Mouse (Mus musculus) forebrain, embryonic 10.5 days (tissue): Measurements from ENCODE around the gene Cfd. TPM values are rescaled to one million over a fixed set of nuclear protein-coding genes. Genes with fewer than 3 reads are reported as not detected.
A peak's percentile ranks its signal among the peaks of the same experiment; 100 is the strongest.

ENCODE experiments used
- DNase-seq: peaks from one replicate; pipeline ENCODE4 v3.0.0-alpha.2; 2017; ENCODE audit warnings: low spot score; ENCODE audit errors: extremely low spot score
- H3K27ac ChIP-seq: fragments of 300-500 bp; sonication (generic); 2 replicates; pipeline ENCODE4 v1.5.1; 2016; ENCODE audit warnings: mild to moderate bottlenecking
- H3K27me3 ChIP-seq: fragments of 300-500 bp; sonication (generic); 2 replicates; pipeline ENCODE4 v1.6.1; 2016; ENCODE audit warnings: mild to moderate bottlenecking; ENCODE audit not compliant: poor library complexity, severe bottlenecking
- H3K36me3 ChIP-seq: fragments of 300-500 bp; sonication (generic); replicated peaks from 2 replicates; pipeline ENCODE4 v1.6.1; 2016; ENCODE audit warnings: mild to moderate bottlenecking, moderate library complexity
- H3K4me1 ChIP-seq: fragments of 300-500 bp; sonication (generic); 2 replicates; pipeline ENCODE4 v1.6.1; 2016
- H3K4me3 ChIP-seq: fragments of 300-500 bp; sonication (generic); 2 replicates; pipeline ENCODE4 v1.5.1; 2016; ENCODE audit warnings: mild to moderate bottlenecking, moderate library complexity
- H3K9me3 ChIP-seq: fragments of 300-500 bp; sonication (generic); 2 replicates; pipeline ENCODE4 v1.6.1; 2016; ENCODE audit warnings: mild to moderate bottlenecking, moderate library complexity
- WGBS: fragments of 180-500 bp; shearing (Covaris S2); methylation state at CpG from one replicate; pipeline ENCODE4 v1.1.7; 2016; 5-methylcytosine and 5-hydroxymethylcytosine counted together
- microRNA-seq: library from miRNA; unstranded; fragments of <30 nt; microRNA quantifications from one replicate; pipeline ENCODE4, GENCODE M21; 2017
- polyA plus RNA-seq: library from polyadenylated mRNA; unstranded; fragments of >200 nt; fragmentation: Nextera tagmentation; extraction: Ambion mirVana; gene quantifications from 2 replicates; pipeline ENCODE4 v1.2.1, GENCODE M21; 2016

Cfd gene
- polyA plus RNA-seq, 1 experiment from 2014 or later: not detected

- no peaks in the 10 kb centered on the region for H3K9me3 ChIP-seq
- H3K27ac ChIP-seq: peak overlapping the region; percentile 27; the same call in 1 of the 2 replicates
- DNase-seq: no peak
- no peaks in the 10 kb centered on the region for H3K27me3 ChIP-seq
- peaks cover 68% of the 10 kb centered on the region for H3K4me1 ChIP-seq
- 90% methylated on average over 27 of the region's 27 CpGs for WGBS
- H3K4me3 ChIP-seq: no peak overlapping the region
- peaks cover 89% of the 10 kb centered on the region for H3K36me3 ChIP-seq
Observed at GRCm38 (mm10) chr10:79936911-79937441, 46.3 kb downstream of the Cfd start.

- Histone ChIP-seq H3K27ac (peak overlapping the region; percentile 6; the same call in 1 of the 2 replicates), H3K4me1 (peaks cover 59% of the 10 kb centered on the region), H3K9me3 (no peaks in the 10 kb centered on the region), H3K4me3 (peak overlapping the region; percentile 16; the same call in 1 of the 2 replicates), H3K27me3 (no peaks in the 10 kb centered on the region), H3K36me3 (peaks cover 84% of the 10 kb centered on the region)
- WGBS: 60% methylated on average over 11 of the region's 11 CpGs
- DNase-seq: no peak
Observed at GRCm38 (mm10) chr10:79937775-79938526, 47.3 kb downstream of the Cfd start.

GRCm38 (mm10) chr10:79940749-79941148 is 50.1 kb downstream of the Cfd start:
- Histone ChIP-seq H3K4me3 (no peak overlapping the region), H3K27ac (no peak overlapping the region), H3K27me3 (no peaks in the 10 kb centered on the region), H3K4me1 (peaks cover 69% of the 10 kb centered on the region), H3K36me3 (peaks cover 62% of the 10 kb centered on the region), H3K9me3 (no peaks in the 10 kb centered on the region)
- no peak for DNase-seq
- 73% methylated on average over 7 of the region's 7 CpGs for WGBS

Small RNA genes lying within 50 kb of the gene (microRNA-seq; reads per million reads assigned to microRNA genes)
- not detected for gene Mir6910

Other genes starting within 250 kb of the Cfd start
- not detected in 2 replicates for gene Odf3l2, start 245.1 kb upstream of the Cfd start, polyA plus RNA-seq
- gene Madcam1, start 226.3 kb upstream of the Cfd start, polyA plus RNA-seq: 0.90 and 1.5 TPM in 2 replicates
- gene Tpgs1, start 221.5 kb upstream of the Cfd start, polyA plus RNA-seq: 59.7 and 63.8 TPM in 2 replicates
- gene Cdc34, start 208.7 kb upstream of the Cfd start, polyA plus RNA-seq: 253 and 264 TPM in 2 replicates
- 0.84 and 1.0 TPM in 2 replicates for gene Gzmm, start 201.8 kb upstream of the Cfd start, polyA plus RNA-seq
- gene Bsg, start 186.4 kb upstream of the Cfd start, polyA plus RNA-seq: 598 and 623 TPM in 2 replicates
- 0.06 TPM in 1 of 2 replicates, not detected in the other for gene Hcn2, start 174.2 kb upstream of the Cfd start, polyA plus RNA-seq
- gene Polrmt, start 144.3 kb upstream of the Cfd start, polyA plus RNA-seq: 50.9 and 52.9 TPM in 2 replicates
- 0.36 and 0.64 TPM in 2 replicates for gene Fgf22, start 135.8 kb upstream of the Cfd start, polyA plus RNA-seq
- 92.4 and 113 TPM in 2 replicates for gene Rnf126, start 123.9 kb upstream of the Cfd start, polyA plus RNA-seq
- 1.1 and 1.5 TPM in 2 replicates for gene Fstl3, start 113.6 kb upstream of the Cfd start, polyA plus RNA-seq
- gene Prss57, start 99.9 kb upstream of the Cfd start, polyA plus RNA-seq: not detected in 2 replicates
- 114 and 119 TPM in 2 replicates for gene Palm, start 97.3 kb upstream of the Cfd start, polyA plus RNA-seq
- gene Misp, start 69.9 kb upstream of the Cfd start, polyA plus RNA-seq: 0.18 and 1.0 TPM in 2 replicates
- 370 and 377 TPM in 2 replicates for gene Ptbp1, start 36.4 kb upstream of the Cfd start, polyA plus RNA-seq
- gene Prtn3, start 16.4 kb upstream of the Cfd start, polyA plus RNA-seq: 8.1 TPM in 2 replicates
- 91.4 and 102 TPM in 2 replicates for gene Plppr3, start 16.2 kb upstream of the Cfd start, polyA plus RNA-seq
- not detected in 2 replicates for gene Elane, start 4.6 kb upstream of the Cfd start, polyA plus RNA-seq
- gene Med16, start 18.1 kb downstream of the Cfd start, polyA plus RNA-seq: 61.8 and 65.7 TPM in 2 replicates
- 1.9 TPM in 1 of 2 replicates, not detected in the other for gene Gm26602, start 20.0 kb downstream of the Cfd start, polyA plus RNA-seq
- gene Kiss1r, start 26.1 kb downstream of the Cfd start, polyA plus RNA-seq: 0.28 and 0.48 TPM in 2 replicates
- 112 and 116 TPM in 2 replicates for gene R3hdm4, start 30.4 kb downstream of the Cfd start, polyA plus RNA-seq
- 12.5 and 13.0 TPM in 2 replicates for gene Arid3a, start 36.2 kb downstream of the Cfd start, polyA plus RNA-seq
- gene Wdr18, start 69.3 kb downstream of the Cfd start, polyA plus RNA-seq: 165 and 167 TPM in 2 replicates
- 0.20 and 0.31 TPM in 2 replicates for gene Grin3b, start 79.9 kb downstream of the Cfd start, polyA plus RNA-seq
- gene Tmem259, start 93.5 kb downstream of the Cfd start, polyA plus RNA-seq: 8.4 and 9.6 TPM in 2 replicates
- gene Cnn2, start 97.7 kb downstream of the Cfd start, polyA plus RNA-seq: 222 and 226 TPM in 2 replicates
- gene Abca7, start 105.6 kb downstream of the Cfd start, polyA plus RNA-seq: 2.9 and 3.1 TPM in 2 replicates
- 8.0 and 9.1 TPM in 2 replicates for gene Arhgap45, start 125.8 kb downstream of the Cfd start, polyA plus RNA-seq
- gene Polr2e, start 148.9 kb downstream of the Cfd start, polyA plus RNA-seq: 279 and 286 TPM in 2 replicates
- 670 and 692 TPM in 2 replicates for gene Gpx4, start 156.3 kb downstream of the Cfd start, polyA plus RNA-seq
- 14.7 and 15.6 TPM in 2 replicates for gene Sbno2, start 214.7 kb downstream of the Cfd start, polyA plus RNA-seq
- 14.4 and 18.1 TPM in 2 replicates for gene Stk11, start 224.9 kb downstream of the Cfd start, polyA plus RNA-seq
- 495 and 498 TPM in 2 replicates for gene Atp5d, start 247.8 kb downstream of the Cfd start, polyA plus RNA-seq
- gene Cbarp, start 250.0 kb downstream of the Cfd start, polyA plus RNA-seq: 6.8 and 7.3 TPM in 2 replicates